Mouse (Mus musculus) liver, embryonic 12.5 days (tissue): ENCODE results near the gene Rab5a. TPM values are rescaled to one million over a fixed set of nuclear protein-coding genes. Genes with fewer than 3 reads are reported as not detected.

Source experiments
- ATAC-seq: fragments of 200-750 bp; cut with Nextera tagmentation; 2 replicates; pipeline ENCODE4 v1.8.0; 2017; ENCODE audit warnings: moderate number of reproducible peaks, mild to moderate bottlenecking, moderate library complexity
- H3K27ac ChIP-seq: fragments of 300-500 bp; sonication (generic); 2 replicates; pipeline ENCODE4 v1.5.1; 2016; ENCODE audit warnings: mild to moderate bottlenecking
- H3K27me3 ChIP-seq: fragments of 300-500 bp; sonication (generic); replicated peaks from 2 replicates; pipeline ENCODE4 v1.6.1; 2016; ENCODE audit warnings: mild to moderate bottlenecking, moderate library complexity
- H3K36me3 ChIP-seq: fragments of 300-500 bp; sonication (generic); 2 replicates; pipeline ENCODE4 v1.6.1; 2016; ENCODE audit warnings: mild to moderate bottlenecking, moderate library complexity
- H3K4me1 ChIP-seq: fragments of 300-500 bp; sonication (generic); 2 replicates; pipeline ENCODE4 v1.6.1; 2016
- H3K4me2 ChIP-seq: fragments of 300-500 bp; sonication (generic); 2 replicates; pipeline ENCODE4 v1.6.1; 2016; ENCODE audit warnings: mild to moderate bottlenecking, moderate library complexity
- H3K4me3 ChIP-seq: fragments of 300-500 bp; sonication (generic); 2 replicates; pipeline ENCODE4 v1.5.1; 2016; ENCODE audit warnings: mild to moderate bottlenecking, moderate library complexity
- H3K9ac ChIP-seq: fragments of 300-500 bp; sonication (generic); 2 replicates; pipeline ENCODE4 v1.6.1; 2016; ENCODE audit warnings: mild to moderate bottlenecking, moderate library complexity
- H3K9me3 ChIP-seq: fragments of 300-500 bp; sonication (generic); replicated peaks from 2 replicates; pipeline ENCODE4 v1.6.1; 2016; ENCODE audit warnings: mild to moderate bottlenecking, moderate library complexity
- WGBS: fragments of 180-500 bp; shearing (Covaris S2); methylation state at CpG from one replicate; pipeline ENCODE4 v1.1.7; 2016; ENCODE audit not compliant: insufficient replicate concordance; 5-methylcytosine and 5-hydroxymethylcytosine counted together
- polyA plus RNA-seq: library from polyadenylated mRNA; unstranded; fragments of >200 nt; fragmentation: Nextera tagmentation; extraction: Ambion mirVana; gene quantifications from 2 replicates; pipeline ENCODE4 v1.2.1, GENCODE M21; 2016

Gene Rab5a
- polyA plus RNA-seq, 1 experiment from 2014 or later: 49.4 TPM

GRCm38 (mm10) chr17:53554088-53554487 is 75.1 kb downstream of the Rab5a start:
- Histone ChIP-seq H3K27ac (peak overlapping the region; percentile 78), H3K4me3 (no peak overlapping the region), H3K4me1 (peaks cover 35% of the 10 kb centered on the region), H3K27me3 (no peaks in the 10 kb centered on the region), H3K9ac (peak overlapping the region; percentile 7; the same call in 1 of the 2 replicates), H3K4me2 (peak overlapping the region; percentile 37), H3K36me3 (no peaks in the 10 kb centered on the region), H3K9me3 (no peaks in the 10 kb centered on the region)
- WGBS: 60% methylated on average over 4 of the region's 4 CpGs
- ATAC-seq: peak; percentile 54; the same call in 1 of the 2 replicates

- ATAC-seq: peak; percentile 91
- no peak overlapping the region for H3K4me3 ChIP-seq
- H3K9me3 ChIP-seq: no peaks in the 10 kb centered on the region
- H3K9ac ChIP-seq: 0 out of 2 replicates have a peak overlapping the region, but pooled peaks have one; percentile 7
- WGBS: 23% methylated on average over 3 of the region's 3 CpGs
- H3K4me2 ChIP-seq: peak overlapping the region; percentile 37
- peaks cover 42% of the 10 kb centered on the region for H3K4me1 ChIP-seq
- H3K27me3 ChIP-seq: no peaks in the 10 kb centered on the region
- H3K36me3 ChIP-seq: no peaks in the 10 kb centered on the region
- peak overlapping the region; percentile 78 for H3K27ac ChIP-seq
These were observed 75.8 kb downstream of the Rab5a start for GRCm38 (mm10) chr17:53554813-53555212.

Other genes starting within 250 kb of the Rab5a start
- gene Efhb, start 15.9 kb upstream of the Rab5a start, polyA plus RNA-seq: 0.05 and 0.06 TPM in 2 replicates
- 0.14 and 0.21 TPM in 2 replicates for gene Pp2d1, start 60.2 kb downstream of the Rab5a start, polyA plus RNA-seq
- 4.9 and 5.1 TPM in 2 replicates for gene Kat2b, start 87.6 kb downstream of the Rab5a start, polyA plus RNA-seq
- 39.1 and 40.5 TPM in 2 replicates for gene Sgo1, start 210.1 kb downstream of the Rab5a start, polyA plus RNA-seq